Mouse (Mus musculus): ENCODE data around the gene Cygb.

The Cygb gene

DNA sequence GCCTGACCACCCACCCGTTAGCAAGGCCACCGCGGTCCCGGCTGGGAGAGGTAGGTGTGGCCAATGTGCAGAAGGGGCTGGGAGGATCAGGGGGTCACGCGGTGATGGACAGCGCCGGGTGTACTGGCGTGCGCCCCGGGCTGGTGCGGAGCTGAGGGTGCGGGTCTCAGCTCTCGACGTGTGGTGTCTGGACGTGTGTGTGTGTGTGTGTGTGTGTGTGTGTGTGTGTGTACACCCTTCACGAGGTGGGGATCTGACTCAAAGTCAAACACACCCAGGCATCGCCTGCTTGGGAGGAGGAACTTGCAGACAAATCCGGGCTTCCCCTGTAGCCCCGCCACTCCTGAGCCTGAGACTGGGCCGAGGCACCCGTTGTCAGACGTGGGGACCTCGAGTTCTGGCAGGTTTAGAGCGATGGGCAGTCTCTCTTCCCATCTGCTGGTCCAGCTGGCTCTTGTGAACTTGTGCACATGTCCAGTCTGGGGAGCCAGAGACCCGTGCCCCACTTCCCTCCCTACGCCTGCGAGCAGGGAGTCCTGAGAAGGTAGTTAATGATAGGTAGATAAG lies at the start of gene Cygb:
Gene Cygb, minus strand, starts transcription at position 59 of the 567 bp plus-strand sequence.
- in situ Hi-C loops (cut with MboI, MseI): no loop called here

- in situ Hi-C loops (cut with MboI, MseI): loop anchor here (5.0 kb wide), 1 partner anchor 101 kb away; no protein-coding TSS in a partner anchor
These were observed 47.3 kb upstream of the Cygb start for GRCm38 (mm10) chr11:116701377-116701841.

- in situ Hi-C loops (cut with MboI, MseI): no loop called here
These were observed 43.4 kb upstream of the Cygb start for GRCm38 (mm10) chr11:116697521-116697920.

DNA sequence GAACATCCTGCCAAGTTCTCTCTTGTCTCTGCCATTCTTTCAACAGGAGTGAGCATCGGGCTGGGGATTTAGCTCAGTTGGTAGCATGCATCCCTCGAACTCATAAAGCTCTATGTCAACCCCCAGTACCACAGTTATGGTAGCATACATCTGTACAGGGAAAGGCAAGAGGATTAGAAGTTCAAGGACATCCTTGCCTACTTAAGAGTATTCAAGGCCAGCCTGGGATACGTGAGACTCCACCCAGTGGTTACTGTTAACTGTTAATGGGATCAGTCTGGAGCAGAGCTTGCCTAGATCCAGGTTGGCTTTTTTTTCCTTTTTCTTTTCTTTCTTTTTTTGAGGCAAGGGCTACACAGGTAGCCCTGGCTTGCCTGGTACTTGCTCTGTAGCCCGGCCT lies 42.3 kb upstream of the Cygb start:
- in situ Hi-C loops (cut with MboI, MseI): no loop called here

DNA sequence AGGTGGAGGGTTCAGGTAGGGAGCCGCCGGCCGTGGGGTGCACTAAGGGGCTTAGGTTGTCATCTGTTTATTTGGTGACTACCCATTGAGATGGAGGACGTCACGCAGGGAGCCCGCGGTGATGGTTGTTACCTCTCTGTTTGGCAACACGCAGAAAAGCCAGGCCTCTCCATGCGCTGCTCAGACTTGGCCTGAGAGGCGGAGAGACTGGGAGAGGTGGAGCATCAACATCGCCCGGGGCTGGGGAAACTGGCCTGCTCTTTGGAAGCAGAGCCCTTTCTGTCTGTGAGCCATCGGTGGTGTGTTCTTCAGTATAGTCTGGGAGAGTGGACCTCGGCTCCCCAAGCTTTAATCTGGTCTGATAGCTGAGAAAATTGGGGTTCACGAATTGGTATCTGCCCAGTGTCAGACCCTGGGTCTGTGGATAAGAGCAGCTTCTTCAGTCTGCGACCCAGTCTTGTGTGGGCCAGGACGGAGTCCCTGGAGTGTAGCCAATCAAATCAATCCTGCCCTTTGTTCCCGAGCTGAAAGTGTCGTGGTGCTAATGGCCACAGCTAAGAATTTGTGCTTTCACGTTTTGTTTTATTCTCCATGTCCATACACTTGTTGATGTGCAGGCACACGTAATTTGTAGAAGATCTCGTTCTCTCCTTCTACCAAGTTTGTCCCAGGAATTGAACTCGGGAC lies 41.2 kb upstream of the Cygb start:
- in situ Hi-C loops (cut with MboI, MseI): no loop called here

GRCm38 (mm10) chr11:116694250-116695193 lies 40.4 kb upstream of the Cygb start:
- in situ Hi-C loops (cut with MboI, MseI): no loop called here

- in situ Hi-C loops (cut with MboI, MseI): no loop called here
These were observed 39.8 kb upstream of the Cygb start for GRCm38 (mm10) chr11:116693899-116694249.

GRCm38 (mm10) chr11:116690701-116691575 lies 36.8 kb upstream of the Cygb start:
- in situ Hi-C loops (cut with MboI, MseI): no loop called here

- in situ Hi-C loops (cut with MboI, MseI): loop anchor here in 1 of 2 experiments (5.0 kb wide), 1 partner anchor 47 kb away; no protein-coding TSS in a partner anchor
These were observed 35.5 kb upstream of the Cygb start for GRCm38 (mm10) chr11:116689622-116690021.

GRCm38 (mm10) chr11:116687897-116688296 lies 33.8 kb upstream of the Cygb start:
- in situ Hi-C loops (cut with MboI, MseI): loop anchor here in 1 of 2 experiments (5.0 kb wide), 1 partner anchor 46 kb away; no protein-coding TSS in a partner anchor

DNA sequence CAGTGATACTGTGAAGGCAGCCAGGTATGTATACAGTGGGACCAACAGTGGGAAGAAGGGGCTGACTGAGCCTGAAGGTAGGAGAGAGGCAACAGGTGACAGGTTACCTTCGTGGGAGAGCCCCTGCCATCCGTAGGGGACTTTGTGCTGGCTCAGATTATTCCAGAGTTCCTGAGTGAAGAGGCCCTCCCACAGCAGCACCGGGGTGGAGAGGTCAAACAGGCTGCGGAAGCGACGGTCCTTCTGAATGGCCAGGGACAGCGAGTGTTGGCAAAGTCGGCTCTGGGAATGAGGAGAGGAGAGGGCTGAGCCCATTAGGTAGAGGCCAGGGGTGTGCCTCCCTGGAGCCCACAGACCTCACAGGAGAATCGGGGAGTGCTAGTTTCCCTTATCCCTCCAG lies 31.6 kb upstream of the Cygb start:
- in situ Hi-C loops (cut with MboI, MseI): loop anchor here in 1 of 2 experiments (5.0 kb wide), 1 partner anchor 43 kb away; no protein-coding TSS in a partner anchor

- in situ Hi-C loops (cut with MboI, MseI): no loop called here
These were observed 29.7 kb upstream of the Cygb start for GRCm38 (mm10) chr11:116683777-116684176.

DNA sequence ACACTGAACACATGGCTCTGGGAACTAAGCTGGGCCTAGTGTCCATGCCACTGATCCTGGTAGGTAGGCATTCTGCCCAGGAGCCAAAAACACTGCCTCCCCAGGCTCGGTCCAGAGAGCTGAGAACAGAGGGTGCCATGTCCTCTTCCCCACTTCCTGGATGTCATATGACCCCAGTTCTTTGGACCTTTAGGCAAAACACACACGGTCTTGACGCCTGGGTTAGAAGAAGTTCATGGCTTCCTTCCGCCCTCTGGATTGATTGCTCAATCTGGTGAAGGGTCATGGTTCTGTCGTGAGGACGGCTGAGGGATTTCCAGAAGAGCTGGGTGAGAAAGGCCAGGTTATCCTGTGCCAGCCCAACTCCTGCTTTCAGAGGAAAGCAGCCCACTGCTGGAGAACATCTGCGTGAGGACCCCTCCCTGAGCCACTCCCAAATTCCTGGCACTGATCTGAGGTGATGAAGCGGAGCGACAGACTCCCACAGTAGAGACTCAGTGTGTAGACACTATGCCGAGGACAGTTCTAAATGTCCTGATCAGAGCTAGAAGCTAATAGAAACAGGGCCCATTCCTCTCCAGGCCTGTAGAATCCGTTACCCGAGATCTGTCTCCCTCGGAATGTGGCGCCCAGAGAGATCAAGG lies 28.5 kb upstream of the Cygb start:
- in situ Hi-C loops (cut with MboI, MseI): no loop called here

DNA sequence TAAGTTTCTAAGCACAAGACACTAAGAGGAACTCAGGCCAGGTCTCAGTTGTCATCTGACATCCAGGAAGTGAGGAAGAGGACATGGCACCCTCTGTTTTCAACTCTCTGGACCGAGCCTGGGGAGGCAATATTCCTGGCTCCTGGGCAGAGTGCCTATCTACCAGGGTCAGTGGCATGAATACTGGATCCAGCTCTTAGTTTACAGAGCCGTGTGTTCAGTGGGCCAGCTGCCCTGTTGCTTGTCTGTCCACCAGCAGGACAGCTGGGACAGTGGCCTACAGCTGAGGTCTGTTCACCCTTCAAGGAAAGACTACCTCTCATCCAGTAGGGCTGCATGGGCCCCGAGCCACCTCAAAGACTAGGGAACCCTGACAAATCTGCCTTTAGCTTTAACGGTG lies 27.0 kb upstream of the Cygb start:
- in situ Hi-C loops (cut with MboI, MseI): no loop called here

DNA sequence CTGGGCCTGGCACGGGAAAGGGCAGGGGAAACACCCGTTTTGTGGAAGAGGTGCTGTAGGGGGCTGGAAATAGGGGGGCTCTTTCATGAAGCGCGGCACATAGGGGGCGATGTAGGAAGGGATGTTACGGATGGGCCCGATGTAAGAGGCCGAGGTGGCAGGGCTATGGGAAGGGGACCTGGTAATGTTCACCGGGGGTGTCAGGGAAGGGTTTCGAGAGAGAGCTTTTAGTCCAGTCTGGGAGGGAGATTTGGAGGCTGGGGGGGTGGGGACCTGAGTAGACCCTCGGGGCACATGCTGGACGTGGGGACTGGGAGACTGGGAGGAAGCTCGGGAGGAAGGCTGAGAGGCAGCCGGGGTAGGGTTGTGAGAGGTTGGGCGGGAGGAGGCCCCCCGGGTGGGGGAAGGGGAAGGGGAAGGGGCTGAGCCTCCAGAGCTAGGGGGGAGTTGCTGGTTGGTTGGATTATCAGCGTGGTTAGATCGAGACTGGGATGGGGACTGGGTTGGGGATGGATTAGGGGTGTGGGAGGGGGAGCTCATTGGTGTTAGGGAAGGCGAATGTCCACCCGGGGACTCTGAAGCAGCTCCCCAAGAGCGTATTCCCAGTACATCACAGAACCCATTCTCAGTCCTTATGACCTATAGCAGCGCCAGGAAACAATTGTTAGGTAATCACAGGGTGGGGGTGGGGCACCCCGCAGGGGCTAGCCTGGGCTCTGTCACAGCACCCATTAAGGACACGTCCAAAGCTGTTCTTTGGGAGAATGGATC lies 26.4 kb upstream of the Cygb start:
- in situ Hi-C loops (cut with MboI, MseI): no loop called here

GRCm38 (mm10) chr11:116679148-116679547 lies 25.0 kb upstream of the Cygb start:
- in situ Hi-C loops (cut with MboI, MseI): no loop called here

DNA sequence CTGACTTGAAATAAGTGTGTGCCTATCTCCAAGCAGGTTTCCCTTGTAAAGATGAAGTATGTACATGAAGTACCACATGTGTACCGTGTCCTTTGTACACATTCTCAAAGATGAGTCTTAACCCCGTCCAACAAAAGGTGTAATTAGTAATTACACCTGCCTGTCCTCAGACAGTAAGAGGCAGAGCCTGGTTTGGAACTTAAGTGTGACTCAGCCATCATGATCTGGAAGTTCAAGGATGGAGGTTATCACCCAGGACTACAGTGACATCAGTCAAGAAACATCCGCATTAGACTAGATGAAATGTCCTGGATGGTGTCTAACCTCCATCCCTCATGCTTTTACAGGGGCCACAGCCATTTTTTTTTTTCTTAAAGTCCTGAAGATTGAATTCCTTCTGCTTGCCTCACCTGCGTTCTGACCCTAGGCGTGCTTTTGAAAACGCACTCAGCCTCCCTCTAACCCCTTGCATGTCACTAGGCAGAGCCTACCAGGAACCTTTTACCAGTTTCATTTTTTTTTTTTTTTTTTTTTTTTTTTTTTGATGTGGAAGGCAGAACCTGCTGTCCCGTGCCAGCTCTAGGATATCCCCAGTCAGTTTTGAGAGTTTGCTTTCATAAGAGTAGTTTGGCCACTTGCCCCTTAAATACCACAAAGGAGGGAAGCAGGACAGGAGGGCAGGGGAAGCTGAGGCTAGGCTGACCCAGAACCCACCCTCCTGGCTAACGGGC lies 23.8 kb upstream of the Cygb start:
- in situ Hi-C loops (cut with MboI, MseI): no loop called here

DNA sequence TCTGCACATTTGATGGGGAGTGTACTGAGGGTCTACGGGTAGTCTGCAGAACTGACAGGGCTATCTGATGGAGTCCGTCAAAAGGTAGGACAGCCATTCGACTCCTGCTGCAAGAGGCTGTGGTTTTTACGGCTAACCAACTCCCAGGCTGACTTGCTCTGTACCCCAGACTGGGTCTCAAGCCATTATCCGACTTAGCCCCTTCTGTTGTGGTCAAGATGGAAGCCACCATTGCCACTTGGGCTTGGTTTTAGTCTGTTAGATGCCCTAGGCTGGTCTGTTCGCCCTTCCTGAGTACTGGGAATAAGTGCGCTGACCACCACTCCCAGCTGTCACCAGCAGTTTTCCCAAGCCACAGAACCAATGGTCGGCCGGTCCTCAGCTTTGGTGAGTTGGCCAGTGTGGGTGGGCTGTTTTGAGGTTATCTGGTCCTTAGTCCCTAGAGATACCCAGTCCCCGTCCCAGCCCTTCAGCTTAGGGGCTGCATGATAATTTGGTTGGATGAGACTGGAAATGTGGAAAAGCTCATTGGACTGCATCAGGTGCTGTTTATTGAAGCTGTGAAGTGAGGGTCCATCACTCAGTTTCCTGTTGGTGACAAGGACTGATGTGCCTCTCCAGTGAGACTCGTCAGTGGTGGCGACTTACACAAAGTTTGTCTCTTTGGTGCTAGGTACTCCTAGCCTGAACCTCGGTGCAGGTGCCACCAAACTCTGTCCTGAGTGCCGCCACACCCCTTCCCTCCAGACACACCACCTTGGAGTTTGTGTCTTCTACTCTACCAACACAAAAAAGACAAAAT lies 22.3 kb upstream of the Cygb start:
- in situ Hi-C loops (cut with MboI, MseI): no loop called here
